Mouse (Mus musculus): ENCODE results near the gene P4ha2.

Gene P4ha2

GRCm38 (mm10) chr11:54107239-54107638 lies 7.3 kb downstream of the P4ha2 start:
- DNase-seq (ENCODE audit: low spot score in 2 of 2) = no peak

GRCm38 (mm10) chr11:54108131-54108530 lies 8.2 kb downstream of the P4ha2 start:
- no peak for DNase-seq (ENCODE audit: low spot score in 2 of 2)

- no peak for DNase-seq (ENCODE audit: low spot score in 2 of 2)
Observed at GRCm38 (mm10) chr11:54108894-54109293, 9.0 kb downstream of the P4ha2 start.

- DNase-seq (ENCODE audit: low spot score in 2 of 2) = no peak
Observed at GRCm38 (mm10) chr11:54111291-54111690, 11.4 kb downstream of the P4ha2 start.

- no peak for DNase-seq (ENCODE audit: low spot score in 2 of 2)
Observed at GRCm38 (mm10) chr11:54111976-54112741, 12.3 kb downstream of the P4ha2 start.

- peak in 1 of 2 experiments; percentile 43 for DNase-seq (ENCODE audit: low spot score in 2 of 2)
Observed at GRCm38 (mm10) chr11:54112920-54113319, 13.0 kb downstream of the P4ha2 start.

GRCm38 (mm10) chr11:54113352-54113751 lies 13.5 kb downstream of the P4ha2 start:
- DNase-seq (ENCODE audit: low spot score in 2 of 2) = no peak

- DNase-seq (ENCODE audit: low spot score in 2 of 2) = no peak
Observed at GRCm38 (mm10) chr11:54114746-54115145, 14.9 kb downstream of the P4ha2 start.

- no peak for DNase-seq (ENCODE audit: low spot score in 2 of 2)
Observed at GRCm38 (mm10) chr11:54115301-54115700, 15.4 kb downstream of the P4ha2 start.

GRCm38 (mm10) chr11:54115911-54116310 lies 16.0 kb downstream of the P4ha2 start:
- DNase-seq (ENCODE audit: low spot score in 2 of 2) = no peak

- no peak for DNase-seq (ENCODE audit: low spot score in 2 of 2)
Observed at GRCm38 (mm10) chr11:54116406-54116805, 16.5 kb downstream of the P4ha2 start.

GRCm38 (mm10) chr11:54117096-54117495 lies 17.2 kb downstream of the P4ha2 start:
- no peak for DNase-seq (ENCODE audit: low spot score in 2 of 2)

- DNase-seq (ENCODE audit: low spot score in 2 of 2) = no peak
Observed at GRCm38 (mm10) chr11:54119126-54119525, 19.2 kb downstream of the P4ha2 start.

- no peak for DNase-seq (ENCODE audit: low spot score in 2 of 2)
Observed at GRCm38 (mm10) chr11:54119740-54120360, 20.0 kb downstream of the P4ha2 start.

GRCm38 (mm10) chr11:54122416-54123264 lies 22.7 kb downstream of the P4ha2 start:
- no peak for DNase-seq (ENCODE audit: low spot score in 2 of 2)

- DNase-seq (ENCODE audit: low spot score in 2 of 2) = peak in 1 of 2 experiments; percentile 56
Observed at GRCm38 (mm10) chr11:54125982-54126648, 26.2 kb downstream of the P4ha2 start.

- no peak for DNase-seq (ENCODE audit: low spot score in 2 of 2)
Observed at GRCm38 (mm10) chr11:54126654-54127374, 26.9 kb downstream of the P4ha2 start.

GRCm38 (mm10) chr11:54127397-54127796 lies 27.5 kb downstream of the P4ha2 start:
- DNase-seq (ENCODE audit: low spot score in 2 of 2) = no peak

GRCm38 (mm10) chr11:54129955-54130354 lies 30.1 kb downstream of the P4ha2 start:
- no peak for DNase-seq (ENCODE audit: low spot score in 2 of 2)

- no peak for DNase-seq (ENCODE audit: low spot score in 2 of 2)
Observed at GRCm38 (mm10) chr11:54130721-54131120, 30.8 kb downstream of the P4ha2 start.

GRCm38 (mm10) chr11:54132290-54132689 lies 32.4 kb downstream of the P4ha2 start:
- DNase-seq (ENCODE audit: low spot score in 2 of 2) = no peak
